Mouse (Mus musculus) liver, embryonic 14.5 days (tissue): ENCODE results near the gene Il11ra1. TPM values are rescaled to one million over a fixed set of nuclear protein-coding genes. Genes with fewer than 3 reads are reported as not detected.
"Not testable (repeated sequence)": the region's sequence is repeated elsewhere in the genome, so short reads cannot be mapped to it uniquely, and the experiment has no call there.

Source experiments
- ATAC-seq: fragments of 200-750 bp; cut with Nextera tagmentation; 2 replicates; pipeline ENCODE4 v1.8.0; 2017; ENCODE audit warnings: moderate number of reproducible peaks, mild to moderate bottlenecking, moderate library complexity; ENCODE audit not compliant: insufficient read depth
- DNase-seq, 3 experiments: peaks; one replicate each; pipeline ENCODE4 v3.0.0-alpha.2; 2012 to 2013; ENCODE audit warnings: low read depth in 3 of 3, low spot score in 3 of 3
- H3K27ac ChIP-seq: fragments of 300-500 bp; sonication (generic); 2 replicates; pipeline ENCODE4 v1.5.1; 2014; ENCODE audit warnings: moderate library complexity, mild to moderate bottlenecking, control low read depth, inconsistent platforms
- H3K27me3 ChIP-seq: fragments of 300-500 bp; sonication (generic); 2 replicates; pipeline ENCODE4 v1.6.1; 2014; ENCODE audit warnings: mild to moderate bottlenecking, low read length, moderate library complexity; ENCODE audit not compliant: control insufficient read depth, insufficient read depth
- H3K36me3 ChIP-seq: fragments of 300-500 bp; sonication (generic); replicated peaks from 2 replicates; pipeline ENCODE4 v1.6.1; 2014; ENCODE audit warnings: low read depth; ENCODE audit not compliant: control insufficient read depth, insufficient read depth
- H3K4me1 ChIP-seq, 2 experiments: fragments of 200-500 bp in 1 of 2; fragments of 300-500 bp in 1 of 2; sonication (generic) in 1 of 2; replicated peaks; 2 replicates each; pipeline ENCODE4 v1.6.1; 2012 to 2014; ENCODE audit warnings: antibody characterized with exemption in 1 of 2, inconsistent platforms in 1 of 2, low read length in 1 of 2; ENCODE audit not compliant: control insufficient read depth in 2 of 2, insufficient read depth in 2 of 2
- H3K4me2 ChIP-seq: fragments of 300-500 bp; sonication (generic); 2 replicates; pipeline ENCODE4 v1.6.1; 2014; ENCODE audit warnings: low read depth, mild to moderate bottlenecking, control low read depth, moderate library complexity
- H3K4me3 ChIP-seq, 2 experiments: fragments of 200-500 bp in 1 of 2; fragments of 300-500 bp in 1 of 2; sonication (generic) in 1 of 2; 2 replicates each; pipeline ENCODE4 v1.5.1; 2012 to 2014; ENCODE audit warnings: low read depth in 2 of 2, low read length in 2 of 2, mild to moderate bottlenecking in 2 of 2, control low read depth in 1 of 2, inconsistent platforms in 1 of 2, moderate library complexity in 1 of 2; ENCODE audit not compliant: insufficient read depth in 1 of 2
- H3K9ac ChIP-seq: fragments of 300-500 bp; sonication (generic); replicated peaks from 2 replicates; pipeline ENCODE4 v1.6.1; 2014; ENCODE audit warnings: mild to moderate bottlenecking, control low read depth, moderate library complexity
- H3K9me3 ChIP-seq: fragments of 300-500 bp; sonication (generic); 2 replicates; pipeline ENCODE4 v1.6.1; 2016; ENCODE audit warnings: low read length, mixed read lengths; ENCODE audit not compliant: control insufficient read depth
- CTCF ChIP-seq: IDR thresholded peaks from 2 replicates; pipeline ENCODE4 v1.5.1; 2016; ENCODE audit warnings: antibody characterized with exemption, low read depth, control low read depth
- EP300 ChIP-seq: IDR thresholded peaks from 2 replicates; pipeline ENCODE4 v1.6.1; 2016; ENCODE audit warnings: antibody characterized with exemption, low read depth
- WGBS: fragments of 180-500 bp; shearing (Covaris S2); extraction: QIAGEN DNeasy Blood & Tissue Kit; methylation state at CpG from one replicate; pipeline ENCODE4 v1.1.7; 2014; ENCODE audit not compliant: insufficient replicate concordance; 5-methylcytosine and 5-hydroxymethylcytosine counted together
- polyA plus RNA-seq, 2 experiments: library from polyadenylated mRNA; depleted of rRNA in 1 of 2; stranded (reverse) in 1 of 2; unstranded in 1 of 2; fragments of >200 nt; fragmentation: Nextera tagmentation in 1 of 2; extraction: Ambion mirVana in 1 of 2; gene quantifications; 2 replicates each; pipeline versions ENCODE4 v1.2.1 to v1.2.3; 2012 to 2014

Gene Il11ra1
- polyA plus RNA-seq (2012; rRNA removed) (11.2 and 13.9 TPM in 2 replicates), polyA plus RNA-seq (2014; fragmentation: Nextera tagmentation; extraction: Ambion mirVana) (23.8 and 27.1 TPM in 2 replicates)

- not testable (repeated sequence) for ATAC-seq
Measured at GRCm38 (mm10) chr4:41699783-41700182, at the start of gene Il11ra1. TSS of gene Il11ra1 (plus strand) at chr4:41699989.

GRCm38 (mm10) chr4:41653296-41653695, 46.5 kb upstream of the Il11ra1 start:
- H3K27ac ChIP-seq, result no peak overlapping the region
- TF ChIP-seq CTCF (peak; percentile 84), EP300 (no peak)
- H3K36me3 ChIP-seq, result no peaks in the 10 kb centered on the region
- no peaks in the 10 kb centered on the region for H3K27me3 ChIP-seq
- ATAC-seq, result no peak
- peaks cover 0 to 5% of the 10 kb centered on the region in 2 experiments; a peak in 2 of 4 replicates for H3K4me1 ChIP-seq
- H3K4me2 ChIP-seq, result no peak overlapping the region
- no peak for DNase-seq
- H3K9me3 ChIP-seq, result no peaks in the 10 kb centered on the region
- WGBS, result 38% methylated on average over 6 of the region's 6 CpGs
- H3K4me3 ChIP-seq, result no peak overlapping the region
- no peak overlapping the region for H3K9ac ChIP-seq

More at GRCm38 (mm10) chr4:41699783-41700182, at the start of gene Il11ra1:
- DNase-seq, H3K9ac ChIP-seq, H3K27ac ChIP-seq, H3K4me3 ChIP-seq, H3K36me3 ChIP-seq, H3K9me3 ChIP-seq, H3K27me3 ChIP-seq, H3K4me1 ChIP-seq, H3K4me2 ChIP-seq: not testable (repeated sequence)
- 76% methylated on average over 7 of the region's 10 CpGs for WGBS

GRCm38 (mm10) chr4:41653730-41654129, 46.1 kb upstream of the Il11ra1 start:
- no peak for ATAC-seq
- DNase-seq, result no peak
- no peak overlapping the region for H3K9ac ChIP-seq
- no peak overlapping the region for H3K4me3 ChIP-seq
- H3K4me1 ChIP-seq, result peaks cover 0 to 5% of the 10 kb centered on the region in 2 experiments; a peak in 1 of 4 replicates
- WGBS, result 34% methylated on average over 6 of the region's 6 CpGs
- TF ChIP-seq EP300, result no peak
- TF ChIP-seq CTCF, result no peak
- H3K27me3 ChIP-seq, result no peaks in the 10 kb centered on the region
- H3K36me3 ChIP-seq, result no peaks in the 10 kb centered on the region
- H3K27ac ChIP-seq, result no peak overlapping the region
- H3K4me2 ChIP-seq, result no peak overlapping the region
- no peaks in the 10 kb centered on the region for H3K9me3 ChIP-seq

- 18% methylated on average over 7 of the region's 7 CpGs for WGBS
- Histone ChIP-seq H3K4me2 (no peak overlapping the region), H3K9me3 (no peaks in the 10 kb centered on the region), H3K27ac (no peak overlapping the region), H3K9ac (no peak overlapping the region), H3K27me3 (no peaks in the 10 kb centered on the region), H3K36me3 (no peaks in the 10 kb centered on the region), H3K4me1 (peaks cover 0 to 3% of the 10 kb centered on the region in 2 experiments; a peak in 1 of 4 replicates), H3K4me3 (no peak overlapping the region)
- DNase-seq (no peak), ATAC-seq (no peak)
- TF ChIP-seq EP300, result no peak
- peak; percentile 71 for TF ChIP-seq CTCF
Measured at GRCm38 (mm10) chr4:41654217-41654616, 45.6 kb upstream of the Il11ra1 start.

GRCm38 (mm10) chr4:41655525-41655924, 44.3 kb upstream of the Il11ra1 start:
- no peaks in the 10 kb centered on the region for H3K36me3 ChIP-seq
- no peak overlapping the region for H3K4me2 ChIP-seq
- H3K27me3 ChIP-seq, result no peaks in the 10 kb centered on the region
- no peak for TF ChIP-seq EP300
- TF ChIP-seq CTCF, result no peak
- no peak overlapping the region for H3K4me3 ChIP-seq
- 46% methylated on average over 2 of the region's 2 CpGs for WGBS
- ATAC-seq (no peak), DNase-seq (no peak)
- H3K9me3 ChIP-seq, result no peaks in the 10 kb centered on the region
- no peak overlapping the region for H3K9ac ChIP-seq
- peaks cover 0 to 2% of the 10 kb centered on the region in 2 experiments; a peak in 1 of 4 replicates for H3K4me1 ChIP-seq
- H3K27ac ChIP-seq, result no peak overlapping the region
